Mouse (Mus musculus) heart, adult 2 months (tissue): Measurements from ENCODE around the gene Tomm6.

Source experiments
- CTCF ChIP-seq: fragments of 200-600 bp; IDR thresholded peaks from 2 replicates; pipeline ENCODE4 v1.8.1; 2022; ENCODE audit warnings: antibody characterized with exemption, mild to moderate bottlenecking, moderate library complexity
- EP300 ChIP-seq: fragments of 200-500 bp; IDR thresholded peaks from 2 replicates; pipeline ENCODE4 v1.6.1; 2011; ENCODE audit warnings: low read depth, low read length, control low read depth; ENCODE audit not compliant: insufficient read depth
- POLR2A ChIP-seq: fragments of 200-500 bp; IDR thresholded peaks from 2 replicates; pipeline ENCODE4 v1.6.1; 2011; ENCODE audit warnings: mild to moderate bottlenecking, low read depth, low read length, control low read depth; ENCODE audit not compliant: insufficient read depth

DNA sequence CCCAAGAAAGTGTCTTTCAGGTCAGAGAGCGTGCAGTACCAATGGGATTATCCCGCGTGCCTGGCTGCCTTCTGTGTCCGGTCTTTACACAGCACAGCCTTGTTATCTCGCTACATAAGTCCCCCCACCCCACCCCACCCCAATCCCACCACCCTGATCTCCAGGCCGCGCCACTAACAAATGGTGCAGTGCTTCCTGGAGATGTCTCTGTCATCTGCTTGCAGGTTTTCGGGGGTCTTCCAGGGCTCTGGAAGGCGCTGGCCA, at the start of gene Tomm6:
- no peak for TF ChIP-seq CTCF
- TF ChIP-seq POLR2A = no peak
- no peak for TF ChIP-seq EP300
